Mouse (Mus musculus) urinary bladder, adult 2 months (tissue): ENCODE measurements around the gene Zfp382. TPM values are rescaled to one million over a fixed set of nuclear protein-coding genes. Genes with fewer than 3 reads are reported as not detected.
A peak's percentile ranks its signal among the peaks of the same experiment; 100 is the strongest.
"Not testable (repeated sequence)": the region's sequence is repeated elsewhere in the genome, so short reads cannot be mapped to it uniquely, and the experiment has no call there.

Experiments used
- DNase-seq: peaks from one replicate; pipeline ENCODE4 v3.0.0; 2022; ENCODE audit warnings: low spot score
- polyA plus RNA-seq: library from polyadenylated mRNA; depleted of rRNA; stranded (reverse); fragments of >200 nt; gene quantifications from 2 replicates; pipeline ENCODE4 v1.2.3, GENCODE M21; 2012; rRNA removed

Zfp382 gene
- polyA plus RNA-seq, 1 experiment: 2.6 TPM

DNA sequence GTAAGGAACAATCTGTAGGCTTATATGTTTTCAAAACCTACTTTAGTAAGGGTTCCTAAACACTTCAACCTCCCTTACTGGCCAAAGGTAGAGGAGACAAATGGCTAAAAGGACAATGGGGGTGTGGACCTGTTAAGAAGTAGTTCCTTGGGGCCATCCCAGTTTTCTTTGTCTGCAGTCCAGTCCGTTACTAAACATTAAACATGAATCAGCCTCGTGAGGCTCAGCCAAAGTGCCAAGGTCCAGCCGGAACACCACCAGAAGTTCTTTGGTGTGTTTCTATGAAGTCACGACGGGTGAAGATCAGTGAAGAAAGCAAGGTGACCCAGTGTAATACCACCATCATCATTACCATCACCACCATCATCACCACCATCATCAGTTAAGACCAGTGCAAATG is 25.3 kb downstream of the Zfp382 start:
- no peak for DNase-seq

DNA sequence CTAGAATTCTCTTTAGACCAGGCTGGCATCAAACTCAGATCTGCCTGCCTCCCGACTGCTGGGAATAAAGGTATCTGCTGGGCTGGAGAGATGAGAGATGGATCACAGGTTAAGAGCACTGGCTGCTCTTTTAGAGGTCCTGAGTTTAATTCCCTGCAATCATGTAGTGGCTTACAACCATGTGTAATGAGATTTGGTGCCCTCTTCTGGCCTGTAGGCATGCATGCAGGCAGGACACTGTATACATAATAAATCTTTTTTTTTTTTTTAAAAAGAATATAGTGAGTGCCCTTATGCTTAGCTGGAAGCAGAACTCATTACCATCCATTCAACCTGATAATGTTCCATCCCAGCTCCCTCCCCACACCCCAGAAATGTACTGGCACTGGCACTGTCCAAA is 32.3 kb downstream of the Zfp382 start:
- no peak for DNase-seq

DNA sequence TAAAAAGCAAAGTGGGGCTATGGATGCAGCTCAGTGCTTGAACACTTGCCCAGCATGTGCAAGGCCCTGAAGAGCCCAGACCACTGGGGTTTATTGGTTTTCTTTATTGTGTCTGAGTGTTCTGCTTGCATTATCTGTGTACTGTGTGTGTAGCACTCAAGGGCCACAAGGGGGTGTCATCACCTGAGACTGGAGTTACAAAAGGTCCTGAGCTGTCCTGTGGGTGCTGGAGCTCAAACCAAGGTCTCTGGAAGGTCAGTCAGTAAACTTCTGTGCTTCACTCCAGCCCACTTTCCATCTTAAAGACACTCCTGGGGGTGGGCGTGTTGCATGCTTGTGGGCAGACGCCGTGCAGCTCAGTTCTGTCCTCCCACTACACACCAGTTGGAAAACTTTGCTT is 33.8 kb downstream of the Zfp382 start:
- no peak for DNase-seq

GRCm38 (mm10) chr7:30163113-30163512 is 41.4 kb downstream of the Zfp382 start:
- DNase-seq: no peak

- no peak for DNase-seq
Measured at GRCm38 (mm10) chr7:30164745-30165144, 43.0 kb downstream of the Zfp382 start.

DNA sequence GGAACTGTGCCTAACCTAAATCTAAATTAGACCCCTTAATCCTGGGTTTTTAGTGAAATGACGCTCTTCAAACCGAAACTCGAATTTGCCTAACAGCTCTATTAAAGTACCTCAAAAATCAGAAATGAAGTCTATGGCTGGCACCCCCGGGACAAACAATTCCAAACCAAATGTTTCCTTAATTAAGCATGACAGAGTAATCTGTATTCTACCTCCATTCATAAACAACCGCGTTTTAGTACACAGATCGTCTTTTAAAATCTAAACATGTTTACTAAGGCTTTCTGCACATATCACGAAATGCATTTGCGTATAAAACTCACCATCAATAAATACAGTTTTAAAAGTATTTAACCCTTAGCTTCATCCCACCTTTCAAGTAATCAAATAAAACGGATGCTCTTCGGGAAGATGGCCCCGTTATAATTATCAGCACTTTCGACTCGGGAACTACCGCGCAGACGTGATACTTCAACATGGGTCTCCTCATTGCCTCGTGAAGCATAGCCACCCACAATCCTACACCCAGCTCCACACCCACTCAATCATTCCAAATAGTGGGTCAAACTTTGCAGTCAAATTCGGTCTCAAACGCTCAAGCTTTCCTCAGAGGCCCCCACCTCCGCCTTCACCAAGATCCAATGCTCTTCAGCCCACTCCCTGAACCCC is 47.3 kb downstream of the Zfp382 start:
- DNase-seq: no peak

GRCm38 (mm10) chr7:30169583-30170282 is 48.0 kb downstream of the Zfp382 start, which contains the start of gene Zfp146:
TSS of gene Zfp146 (minus strand) at chr7:30169750.
- peak; percentile 74 for DNase-seq

- no peak for DNase-seq
Measured at GRCm38 (mm10) chr7:30170283-30170951, 48.7 kb downstream of the Zfp382 start.

DNA sequence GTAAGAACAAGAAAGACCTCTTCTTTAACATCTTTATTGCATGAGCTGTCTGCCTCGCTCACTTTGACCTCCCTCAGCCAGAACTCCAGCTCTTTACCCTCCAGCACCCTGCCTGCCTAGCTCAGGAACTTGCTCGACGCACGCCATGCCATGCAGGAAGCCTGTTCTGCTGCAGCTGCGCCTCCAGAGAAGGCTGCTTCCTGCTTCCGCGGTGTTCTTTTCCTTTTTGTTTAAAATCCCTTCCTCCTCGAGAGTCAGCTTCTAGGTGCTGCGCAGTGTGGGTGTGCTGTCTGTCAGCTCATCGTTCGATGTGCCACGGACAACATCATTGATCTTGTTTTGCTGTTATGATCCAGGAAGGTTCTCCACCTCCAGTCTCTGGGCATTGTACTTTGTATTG is 54.7 kb downstream of the Zfp382 start:
- no peak for DNase-seq

GRCm38 (mm10) chr7:30178256-30178655 is 56.5 kb downstream of the Zfp382 start:
- DNase-seq: no peak

GRCm38 (mm10) chr7:30181308-30181707 is 59.6 kb downstream of the Zfp382 start:
- no peak for DNase-seq

DNA sequence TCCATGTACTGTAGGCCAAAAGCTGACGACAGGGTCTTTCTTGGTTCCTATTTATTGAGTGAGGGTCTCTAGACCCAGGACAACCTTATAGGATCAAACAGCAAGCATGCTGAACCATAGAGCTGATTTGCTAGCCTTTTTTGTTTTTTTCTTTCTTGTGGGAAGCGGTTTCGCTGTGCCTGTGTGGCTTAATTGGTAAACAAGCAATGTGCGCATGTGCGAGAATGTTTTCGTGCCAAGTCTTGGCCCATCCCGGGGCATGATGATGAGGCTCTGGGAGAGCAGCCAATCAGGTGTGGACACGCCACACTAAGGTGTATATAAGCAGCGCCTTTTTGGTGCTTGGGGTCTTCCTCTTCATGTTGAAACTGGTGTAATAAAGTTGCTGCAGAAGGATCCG is 60.2 kb downstream of the Zfp382 start:
- not testable (repeated sequence) for DNase-seq

GRCm38 (mm10) chr7:30183189-30183588 is 61.4 kb downstream of the Zfp382 start:
- not testable (repeated sequence) for DNase-seq

DNA sequence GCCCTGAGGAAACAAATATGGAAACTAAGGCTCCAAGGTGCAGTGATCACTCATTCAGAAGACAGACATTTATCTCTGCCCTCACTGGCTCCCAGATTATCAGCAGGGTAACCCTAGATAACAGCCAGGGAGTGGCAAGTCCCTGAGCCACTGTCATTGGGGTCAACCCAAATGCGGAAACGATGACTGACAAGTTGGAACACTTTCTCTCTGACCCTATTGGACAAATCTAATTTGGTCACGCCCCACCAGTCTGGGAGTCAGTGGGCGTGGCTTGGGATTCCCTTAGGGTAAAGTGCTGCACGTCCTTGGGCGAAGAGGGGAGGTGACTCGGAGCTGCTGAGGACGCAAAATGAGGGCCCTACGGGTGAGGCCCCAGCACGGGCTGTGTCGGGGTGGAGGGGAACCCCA is 62.1 kb downstream of the Zfp382 start, which contains the start of gene Cox7a1:
Gene Cox7a1, plus strand, starts transcription at position 266 of the 411 bp plus-strand sequence.
- peak; percentile 52 for DNase-seq

Other genes starting within 250 kb of the Zfp382 start
- 6.0 and 6.8 TPM in 2 replicates for gene Zfp27, start 215.4 kb upstream of the Zfp382 start, polyA plus RNA-seq
- gene Zfp383, start 213.7 kb upstream of the Zfp382 start, polyA plus RNA-seq: 7.5 and 8.1 TPM in 2 replicates
- 7.7 TPM in 2 replicates for gene Zfp74, start 167.9 kb upstream of the Zfp382 start, polyA plus RNA-seq
- gene Zfp568, start 138.0 kb upstream of the Zfp382 start, polyA plus RNA-seq: 8.7 and 9.0 TPM in 2 replicates
- gene Zfp14, start 70.6 kb upstream of the Zfp382 start, polyA plus RNA-seq: 11.0 and 14.3 TPM in 2 replicates
- 1.3 and 1.9 TPM in 2 replicates for gene Zfp82, start 49.0 kb upstream of the Zfp382 start, polyA plus RNA-seq
- gene Gm26920, start 31.5 kb upstream of the Zfp382 start, polyA plus RNA-seq: 0.15 and 0.17 TPM in 2 replicates
- 3.6 and 4.7 TPM in 2 replicates for gene Zfp566, start 31.4 kb upstream of the Zfp382 start, polyA plus RNA-seq
- gene Zfp260, start 27.2 kb upstream of the Zfp382 start, polyA plus RNA-seq: 39.0 and 39.6 TPM in 2 replicates
- 49.8 and 50.1 TPM in 2 replicates for gene Zfp146, start 47.8 kb downstream of the Zfp382 start, polyA plus RNA-seq
- 16.9 and 19.4 TPM in 2 replicates for gene Cox7a1, start 62.2 kb downstream of the Zfp382 start, polyA plus RNA-seq
- 449 and 545 TPM in 2 replicates for gene Capns1, start 76.9 kb downstream of the Zfp382 start, polyA plus RNA-seq
- 107 and 140 TPM in 2 replicates for gene Polr2i, start 110.0 kb downstream of the Zfp382 start, polyA plus RNA-seq
- gene Tbcb, start 110.3 kb downstream of the Zfp382 start, polyA plus RNA-seq: 84.3 and 84.5 TPM in 2 replicates
- gene Ovol3, start 113.8 kb downstream of the Zfp382 start, polyA plus RNA-seq: 0.31 TPM in 1 of 2 replicates, not detected in the other
- gene Thap8, start 158.2 kb downstream of the Zfp382 start, polyA plus RNA-seq: 0.18 and 0.36 TPM in 2 replicates
- 10.2 and 11.4 TPM in 2 replicates for gene Wdr62, start 158.5 kb downstream of the Zfp382 start, polyA plus RNA-seq
- 23.7 and 47.9 TPM in 2 replicates for gene Clip3, start 169.8 kb downstream of the Zfp382 start, polyA plus RNA-seq
- 68.0 and 80.2 TPM in 2 replicates for gene Alkbh6, start 186.8 kb downstream of the Zfp382 start, polyA plus RNA-seq
- 5.4 and 9.1 TPM in 2 replicates for gene Syne4, start 192.9 kb downstream of the Zfp382 start, polyA plus RNA-seq
- 0.57 and 0.72 TPM in 2 replicates for gene E130208F15Rik, start 199.8 kb downstream of the Zfp382 start, polyA plus RNA-seq
- 12.8 and 15.4 TPM in 2 replicates for gene Sdhaf1, start 202.0 kb downstream of the Zfp382 start, polyA plus RNA-seq
- 7.9 and 11.9 TPM in 2 replicates for gene Lrfn3, start 240.8 kb downstream of the Zfp382 start, polyA plus RNA-seq